Mouse (Mus musculus) splenic B cell, adult 2 months (primary cell): ENCODE data around the gene Ubxn11.

ENCODE experiments used
- DNase-seq: peaks from one replicate; pipeline ENCODE4 v3.0.0-alpha.2; 2011; ENCODE audit warnings: low read depth, low spot score
- H3K27me3 ChIP-seq: 2 replicates; pipeline ENCODE4 v1.6.1; 2012; ENCODE audit warnings: mild to moderate bottlenecking, low read length, moderate library complexity, mixed read lengths; ENCODE audit not compliant: control insufficient read depth, poor library complexity, insufficient read depth, severe bottlenecking
- H3K36me3 ChIP-seq: 2 replicates; pipeline ENCODE4 v1.6.1; 2012; ENCODE audit warnings: mild to moderate bottlenecking, low read length, moderate library complexity, mixed read lengths; ENCODE audit not compliant: control insufficient read depth, poor library complexity, insufficient read depth, severe bottlenecking

Ubxn11 gene

DNA sequence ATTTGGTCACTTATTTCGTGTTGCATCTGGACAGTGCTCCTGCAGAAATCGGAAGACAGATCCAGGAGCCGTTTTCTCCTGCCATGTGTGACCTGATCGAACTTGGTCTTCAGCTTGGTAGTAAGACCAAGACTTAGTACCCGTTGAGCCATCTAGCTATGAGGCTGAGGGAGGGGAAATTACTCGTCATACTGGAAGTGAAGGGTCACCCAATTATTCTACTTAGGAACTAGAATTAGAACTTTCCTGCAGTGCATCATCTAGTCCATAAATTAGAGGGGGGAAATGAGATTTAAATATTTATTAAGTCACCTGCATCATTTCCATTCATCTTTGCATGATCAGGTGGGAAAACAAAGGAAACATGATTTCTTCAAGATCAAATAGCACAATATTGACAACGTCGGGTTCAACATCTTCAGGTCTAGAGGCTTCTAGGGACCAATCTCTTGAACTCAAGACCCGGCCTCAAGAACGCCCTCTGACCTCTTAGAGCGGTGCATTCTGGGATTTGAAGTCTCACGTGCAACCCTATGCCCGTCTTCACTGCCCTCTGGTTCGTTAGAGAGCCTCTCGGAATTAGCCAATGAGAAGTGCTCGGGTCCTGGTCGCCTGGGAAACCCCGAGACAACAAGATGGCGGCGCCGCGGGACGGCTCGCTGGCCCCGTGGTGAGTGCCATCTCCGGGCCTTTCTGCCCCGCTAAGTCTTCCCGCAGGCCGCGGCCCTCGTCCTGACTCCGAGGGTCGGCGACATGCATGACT, at the start of gene Ubxn11:
Ubxn11 (plus strand) TSS at position 592 of the 763 bp plus-strand sequence.
- no peaks in the 10 kb centered on the region for H3K27me3 ChIP-seq
- DNase-seq: peak; percentile 90
- H3K36me3 ChIP-seq: no peaks in the 10 kb centered on the region; the same call in 1 of the 2 replicates

DNA sequence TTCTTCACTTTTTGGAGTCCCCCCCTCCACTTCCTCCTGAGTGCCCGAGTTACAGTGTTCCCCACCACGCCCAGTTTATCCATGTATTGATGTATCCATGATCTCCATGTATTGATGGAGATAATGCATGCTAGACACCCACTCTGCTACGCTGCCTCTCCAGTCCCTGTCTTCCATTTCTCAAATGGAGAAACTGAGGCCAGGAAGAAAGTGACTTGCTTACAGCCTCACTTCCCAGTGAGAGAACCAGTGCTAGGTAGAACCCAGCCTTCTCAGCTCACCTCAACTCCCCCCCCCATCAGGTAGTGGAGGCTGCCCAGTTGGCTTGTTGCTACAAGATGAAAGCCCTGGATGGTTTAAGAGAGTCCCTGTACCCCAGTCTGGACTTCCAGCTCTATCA, 48.8 kb upstream of the Ubxn11 start, which contains the start of gene Zfp683:
Zfp683 (plus strand) TSS at position 301 of the 400 bp plus-strand sequence.
- Histone ChIP-seq H3K27me3 (no peaks in the 10 kb centered on the region), H3K36me3 (no peaks in the 10 kb centered on the region)
- DNase-seq: no peak

DNA sequence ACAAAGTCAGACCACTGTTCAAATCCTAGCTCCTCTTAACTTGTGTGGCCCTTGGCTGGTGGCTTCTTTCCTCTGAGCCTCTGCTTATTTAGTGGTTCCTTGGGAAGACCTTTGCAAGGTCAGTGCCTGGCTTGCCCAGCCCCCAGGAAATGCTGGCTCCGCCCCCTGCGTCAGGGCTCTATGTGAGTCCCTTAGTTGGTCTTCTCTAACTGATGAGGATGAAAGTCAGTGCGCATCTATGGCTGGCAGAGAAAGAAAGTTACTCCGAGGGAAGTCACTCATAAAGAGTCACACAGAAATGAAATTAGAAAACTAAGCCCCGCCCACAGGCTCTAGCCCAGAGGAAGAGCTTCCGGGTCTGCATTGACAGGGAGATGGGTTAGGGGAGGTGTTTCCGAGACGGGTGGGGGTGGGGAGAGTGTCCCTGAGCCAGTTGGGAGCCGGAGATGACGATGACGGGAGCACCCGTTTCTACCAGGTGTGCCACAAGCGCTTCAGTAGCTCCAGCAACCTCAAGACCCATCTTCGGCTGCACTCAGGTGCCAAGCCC, 44.1 kb upstream of the Ubxn11 start:
- DNase-seq: peak; percentile 19
- Histone ChIP-seq H3K36me3 (no peaks in the 10 kb centered on the region), H3K27me3 (no peaks in the 10 kb centered on the region)

DNA sequence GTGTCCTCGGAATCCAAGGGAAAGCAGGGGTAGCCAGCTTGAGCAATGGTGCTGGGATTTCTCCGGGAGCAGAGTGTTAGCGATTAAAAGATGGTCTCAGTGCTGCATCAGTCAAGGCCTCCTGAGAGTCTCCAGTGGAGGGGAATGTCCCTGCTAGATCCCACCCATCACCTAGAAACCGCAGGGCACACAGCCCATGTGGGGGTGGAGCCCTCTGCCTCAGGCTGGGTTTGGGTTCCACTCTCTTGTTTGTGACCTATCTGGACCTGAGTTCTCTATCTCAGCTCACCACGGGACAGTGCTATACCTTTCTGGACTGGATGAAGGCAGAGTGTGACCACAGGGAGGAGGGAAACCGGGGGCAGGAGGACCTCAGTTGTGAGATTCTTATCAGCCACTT, 43.5 kb upstream of the Ubxn11 start:
- DNase-seq: no peak
- Histone ChIP-seq H3K36me3 (no peaks in the 10 kb centered on the region), H3K27me3 (no peaks in the 10 kb centered on the region)

DNA sequence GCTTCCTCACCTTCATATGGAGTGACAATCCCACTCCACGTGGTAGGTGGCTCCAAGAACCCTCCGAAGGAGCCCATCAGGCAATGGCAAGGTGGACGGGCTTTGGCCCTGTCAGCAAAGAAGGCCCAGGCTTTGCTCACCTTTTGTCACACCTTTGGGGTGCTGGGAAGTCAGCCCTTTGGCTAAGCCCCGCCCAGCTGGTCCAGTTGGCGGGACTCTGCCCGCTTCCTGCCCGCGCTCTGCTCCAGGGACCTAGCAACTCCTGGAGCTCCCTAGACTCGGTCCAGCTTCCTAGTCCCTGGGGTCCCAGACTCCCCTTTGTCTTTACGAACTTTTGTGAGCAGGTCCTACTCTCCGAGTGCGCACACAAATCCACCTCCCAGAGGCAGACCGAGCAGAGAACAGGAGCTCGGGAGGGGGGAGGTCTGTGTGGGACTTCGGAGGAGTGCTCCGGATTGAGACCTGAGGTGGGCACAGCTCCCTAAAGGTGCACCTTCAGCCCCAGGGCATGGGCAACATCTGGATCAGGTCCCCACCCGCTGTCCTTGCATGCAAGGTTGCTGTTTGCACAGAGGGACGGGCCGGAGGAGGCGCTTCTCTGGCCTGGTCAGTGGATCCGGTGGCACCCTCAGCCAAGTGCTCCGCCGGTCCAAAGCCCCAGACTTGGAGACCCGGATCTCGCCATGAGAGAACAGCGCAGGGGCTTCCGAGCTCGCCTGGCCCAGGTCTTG, 42.1 kb upstream of the Ubxn11 start, which contains the start of gene Crybg2:
Crybg2 (plus strand) TSS at position 681 of the 731 bp plus-strand sequence.
- no peaks in the 10 kb centered on the region for H3K36me3 ChIP-seq
- H3K27me3 ChIP-seq: no peaks in the 10 kb centered on the region
- DNase-seq: no peak

DNA sequence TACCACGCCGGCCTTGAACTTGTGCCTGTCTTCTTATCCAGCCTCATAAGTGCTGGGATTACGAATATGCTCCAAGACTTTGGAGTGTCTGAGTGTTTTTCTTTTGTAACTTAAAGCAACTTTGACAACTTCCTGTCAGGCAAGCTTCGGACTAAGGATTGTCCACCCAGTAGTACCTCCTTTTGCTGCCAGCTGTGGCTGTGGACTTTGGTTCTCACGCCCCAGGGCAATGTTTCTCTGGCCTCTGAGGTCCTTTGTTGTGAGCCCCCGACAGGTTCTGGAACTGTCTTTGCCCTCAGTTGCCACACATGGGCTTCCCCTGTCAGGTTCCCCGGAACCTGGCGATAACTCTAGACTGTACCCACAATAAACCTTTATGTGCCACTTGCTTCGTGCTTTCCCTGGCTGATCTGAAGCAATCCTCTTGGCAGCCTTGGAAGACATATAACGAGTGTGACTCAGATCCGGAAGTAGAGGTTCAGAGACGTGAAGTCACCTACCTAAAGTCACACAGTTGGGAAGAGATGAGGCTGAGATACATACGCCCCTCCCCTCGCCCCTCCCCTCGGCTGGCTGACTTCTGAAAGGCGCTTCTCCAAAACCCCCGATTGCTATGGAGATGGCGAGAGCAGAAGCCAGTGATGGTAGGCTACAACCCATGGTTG, 41.1 kb upstream of the Ubxn11 start:
- DNase-seq: no peak
- Histone ChIP-seq H3K27me3 (no peaks in the 10 kb centered on the region), H3K36me3 (no peaks in the 10 kb centered on the region)

DNA sequence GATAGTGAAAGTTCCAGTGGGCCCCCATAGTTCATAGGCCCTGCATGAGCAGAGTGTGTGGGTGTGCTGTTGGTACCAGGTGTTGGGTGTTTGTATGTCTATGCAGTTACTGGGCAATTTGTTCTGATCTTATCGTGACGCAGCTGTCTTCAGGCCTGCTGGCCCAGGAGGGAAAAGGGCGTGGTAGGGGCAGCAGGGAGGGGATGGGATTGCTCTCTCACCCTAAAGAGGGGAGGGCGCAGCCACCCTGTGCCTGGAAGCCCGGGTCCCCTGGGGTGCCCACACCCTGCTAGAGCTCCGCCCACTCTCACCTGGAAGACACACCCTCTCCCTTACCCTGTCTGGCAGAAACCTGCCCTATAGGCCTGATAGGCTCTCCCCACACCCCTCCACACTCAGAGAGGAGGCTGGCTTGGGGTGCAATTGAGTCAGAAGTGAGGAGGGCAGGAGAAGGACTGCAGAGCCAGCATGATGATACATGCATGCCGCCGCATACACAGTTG, 40.4 kb upstream of the Ubxn11 start:
- no peaks in the 10 kb centered on the region for H3K27me3 ChIP-seq
- no peaks in the 10 kb centered on the region for H3K36me3 ChIP-seq
- no peak for DNase-seq

DNA sequence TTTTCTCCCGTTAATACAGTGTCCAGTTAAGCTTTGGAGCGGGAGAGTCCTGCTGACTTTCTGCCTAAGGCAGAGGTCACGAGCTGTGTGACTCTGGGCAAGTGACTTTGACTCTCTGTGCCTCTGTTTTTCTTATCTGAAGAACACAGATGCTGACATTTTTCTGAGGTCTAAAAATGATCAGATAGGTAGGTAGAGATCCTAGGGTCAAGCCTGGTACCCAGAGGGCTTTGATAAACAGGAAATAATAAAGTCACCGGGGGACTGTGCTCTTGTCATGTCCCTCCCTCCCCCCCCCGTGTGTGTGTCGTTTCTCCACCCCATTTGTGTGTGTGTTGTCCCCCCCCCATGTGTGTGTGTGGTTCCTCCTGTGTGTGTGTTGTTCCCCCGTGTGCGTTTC, 39.8 kb upstream of the Ubxn11 start:
- Histone ChIP-seq H3K36me3 (no peaks in the 10 kb centered on the region), H3K27me3 (no peaks in the 10 kb centered on the region)
- no peak for DNase-seq

DNA sequence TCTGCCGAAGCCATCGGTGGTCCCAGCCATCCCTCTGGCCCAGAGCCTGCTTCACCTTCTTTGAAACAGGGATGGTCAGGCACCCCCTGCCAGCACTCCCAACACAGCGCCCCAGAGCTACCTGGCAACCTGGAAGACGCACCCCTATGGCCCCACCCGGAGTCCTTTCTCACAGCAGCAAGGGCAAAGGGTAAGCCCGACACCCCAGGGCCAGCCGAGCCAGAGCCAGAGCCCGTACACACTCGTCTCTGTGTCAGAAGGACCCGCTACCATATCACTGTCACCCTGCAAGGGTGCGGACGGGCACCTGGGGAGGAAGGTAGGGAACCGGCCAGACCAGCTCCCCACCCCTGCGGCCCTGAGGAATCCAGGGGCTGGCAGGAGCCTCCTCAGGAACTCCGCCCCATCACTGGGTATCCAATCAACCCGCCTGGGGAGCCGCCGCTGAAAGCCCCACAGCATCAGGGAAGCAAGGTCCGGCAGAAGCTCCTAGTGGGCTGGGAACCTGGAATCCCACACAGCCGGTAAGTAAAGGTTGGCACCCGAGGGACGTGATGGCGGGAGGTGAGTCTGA, 36.9 kb upstream of the Ubxn11 start:
- H3K27me3 ChIP-seq: no peaks in the 10 kb centered on the region
- no peak for DNase-seq
- H3K36me3 ChIP-seq: no peaks in the 10 kb centered on the region

DNA sequence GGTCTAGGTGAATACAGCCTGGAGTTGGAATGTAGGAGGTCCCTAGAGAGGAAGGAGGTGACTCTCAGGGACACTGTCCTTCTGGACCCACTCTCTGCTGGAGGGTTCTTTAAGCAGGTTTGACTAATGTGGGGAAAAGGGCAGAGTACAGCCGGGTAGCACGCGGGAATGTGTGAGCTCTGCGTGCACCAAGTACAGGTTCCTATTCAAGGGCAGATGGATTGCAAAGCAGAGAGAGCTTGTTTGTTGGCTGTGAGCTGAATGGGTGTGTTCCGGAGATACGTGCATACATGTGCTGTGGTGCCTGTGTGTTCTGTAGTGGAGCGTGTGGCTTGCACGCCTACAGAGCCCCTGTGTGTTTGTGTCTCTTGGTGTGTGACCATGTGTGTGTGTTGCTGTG, 35.0 kb upstream of the Ubxn11 start:
- DNase-seq: no peak
- Histone ChIP-seq H3K36me3 (no peaks in the 10 kb centered on the region), H3K27me3 (no peaks in the 10 kb centered on the region)

DNA sequence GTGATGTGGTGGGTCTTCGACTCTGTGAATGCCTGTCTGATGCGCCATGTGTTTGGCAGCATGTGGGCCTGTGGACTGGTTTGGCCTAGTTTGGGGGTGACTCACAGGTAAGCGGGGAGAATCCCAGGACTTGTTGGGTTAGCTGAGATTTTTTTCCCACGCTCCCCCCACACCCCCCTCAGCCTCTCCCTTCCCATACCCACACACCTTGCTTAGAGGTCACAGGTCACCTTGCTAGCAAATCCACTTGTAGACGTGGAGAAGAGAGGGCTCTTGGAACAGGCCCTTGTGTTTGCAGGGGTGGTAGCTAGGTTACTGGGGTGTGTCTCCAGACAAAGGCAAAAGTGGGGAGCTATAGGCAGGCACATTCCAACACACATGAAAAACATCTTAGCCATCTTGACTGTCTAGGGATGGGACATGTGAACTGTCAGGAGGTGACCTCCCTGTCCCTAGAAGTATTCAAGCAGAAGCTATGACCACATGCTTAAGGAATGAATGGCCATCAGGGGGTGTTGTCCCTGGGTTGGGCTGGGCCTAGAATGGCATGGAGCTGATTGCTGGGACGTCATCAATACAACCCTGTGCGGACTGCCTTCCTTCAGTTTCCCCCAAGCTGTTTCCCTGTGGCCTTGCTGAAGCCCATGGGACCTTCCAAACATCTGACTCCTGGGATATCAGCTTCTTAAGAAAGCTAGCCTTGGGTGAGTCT, 34.4 kb upstream of the Ubxn11 start:
- DNase-seq: no peak
- no peaks in the 10 kb centered on the region for H3K36me3 ChIP-seq

DNA sequence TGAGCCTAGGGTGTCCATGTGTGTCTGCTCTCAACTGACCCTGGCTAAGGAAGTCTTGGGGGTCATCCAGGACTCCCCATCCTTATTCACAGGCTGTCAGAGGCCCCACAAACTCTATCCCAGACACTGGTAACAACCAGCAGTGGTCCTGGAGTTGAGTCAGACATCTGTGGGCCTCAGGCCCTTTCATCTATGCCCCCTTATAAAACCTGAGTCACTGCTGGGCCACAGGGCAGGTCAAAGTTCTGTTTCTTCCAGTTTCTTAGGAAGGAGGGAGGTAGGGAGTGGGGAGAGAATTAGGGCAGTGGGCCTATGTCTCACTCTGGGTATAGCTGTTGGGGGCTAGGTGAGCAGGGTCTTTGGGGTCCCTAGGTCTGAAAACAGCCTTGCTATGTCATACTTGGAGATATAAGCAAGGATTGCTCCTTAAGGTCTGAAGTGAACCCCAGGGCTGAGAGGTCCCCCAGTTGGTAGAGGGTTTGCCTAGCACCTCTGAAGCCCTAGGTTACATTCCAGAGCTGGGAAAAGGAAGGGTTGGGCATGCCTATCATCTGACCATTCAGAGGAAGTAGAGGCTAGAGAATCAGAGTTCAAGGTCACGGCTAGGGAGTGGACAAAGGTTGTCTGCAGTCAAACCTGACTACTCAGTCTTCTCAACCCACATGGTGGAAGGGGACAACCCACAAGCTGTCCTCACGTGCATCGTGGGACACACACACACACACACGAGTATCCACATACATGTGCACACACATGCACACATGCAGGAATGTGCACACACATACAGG, 33.4 kb upstream of the Ubxn11 start:
- DNase-seq: no peak
- no peaks in the 10 kb centered on the region for H3K36me3 ChIP-seq

More for the DNA sequence above, 34.4 kb upstream of the Ubxn11 start:
- H3K27me3 ChIP-seq: no peaks in the 10 kb centered on the region

DNA sequence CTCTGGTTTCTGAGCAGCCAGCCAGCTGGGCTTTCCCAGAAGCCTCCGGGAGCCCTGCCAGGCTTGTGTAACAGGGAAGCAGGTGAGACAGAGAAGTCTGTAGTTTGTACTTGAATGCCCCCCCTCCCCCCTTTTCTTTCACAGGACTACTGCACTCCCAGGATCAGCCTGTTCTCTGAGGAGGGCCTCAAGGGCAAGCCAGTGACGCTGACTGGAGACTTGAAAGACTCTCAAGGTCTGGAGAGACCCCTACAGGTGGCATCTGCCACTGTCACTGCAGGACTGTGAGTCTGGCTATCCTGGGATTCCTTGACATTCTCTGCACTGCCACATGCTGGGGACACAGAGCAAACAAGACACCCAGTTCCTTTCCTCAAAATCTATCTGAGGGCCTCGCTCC, 23.7 kb upstream of the Ubxn11 start:
- DNase-seq: peak; percentile 73
- Histone ChIP-seq H3K36me3 (no peaks in the 10 kb centered on the region), H3K27me3 (no peaks in the 10 kb centered on the region)

More for the DNA sequence above, 33.4 kb upstream of the Ubxn11 start:
- no peaks in the 10 kb centered on the region for H3K27me3 ChIP-seq
